Mouse (Mus musculus) limb, embryonic 14.5 days (tissue): Measurements from ENCODE around the gene Col20a1. TPM values are rescaled to one million over a fixed set of nuclear protein-coding genes. Genes with fewer than 3 reads are reported as not detected.

ENCODE experiments used
- ATAC-seq: fragments of 200-750 bp; cut with Nextera tagmentation; 2 replicates; pipeline ENCODE4 v1.8.0; 2017; ENCODE audit warnings: low read depth, moderate number of reproducible peaks, moderate TSS enrichment; ENCODE audit not compliant: low FRiP score
- DNase-seq: peaks from one replicate; pipeline ENCODE4 v3.0.0-alpha.2; 2015; ENCODE audit warnings: low spot score
- H3K27ac ChIP-seq: fragments of 300-500 bp; sonication (generic); replicated peaks from 2 replicates; pipeline ENCODE4 v1.5.1; 2014; ENCODE audit warnings: low read depth, mild to moderate bottlenecking, low read length, moderate library complexity, mixed read lengths
- H3K27me3 ChIP-seq: fragments of 300-500 bp; sonication (generic); 2 replicates; pipeline ENCODE4 v1.6.1; 2014; ENCODE audit warnings: low read length, mixed read lengths; ENCODE audit not compliant: control insufficient read depth, insufficient read depth
- H3K36me3 ChIP-seq: fragments of 300-500 bp; sonication (generic); 2 replicates; pipeline ENCODE4 v1.6.1; 2014; ENCODE audit warnings: mild to moderate bottlenecking, low read length, moderate library complexity, mixed read lengths; ENCODE audit not compliant: control insufficient read depth, insufficient read depth
- H3K4me1 ChIP-seq: fragments of 300-500 bp; sonication (generic); 2 replicates; pipeline ENCODE4 v1.6.1; 2014; ENCODE audit warnings: antibody characterized with exemption, low read length, mixed read lengths; ENCODE audit not compliant: control insufficient read depth, insufficient read depth
- H3K4me2 ChIP-seq: fragments of 300-500 bp; sonication (generic); replicated peaks from 2 replicates; pipeline ENCODE4 v1.6.1; 2014; ENCODE audit warnings: low read depth, mild to moderate bottlenecking, low read length, moderate library complexity; ENCODE audit not compliant: severe bottlenecking
- H3K4me3 ChIP-seq: fragments of 300-500 bp; sonication (generic); replicated peaks from 2 replicates; pipeline ENCODE4 v1.5.1; 2014; ENCODE audit warnings: low read length
- H3K9ac ChIP-seq: fragments of 300-500 bp; sonication (generic); 2 replicates; pipeline ENCODE4 v1.6.1; 2014; ENCODE audit warnings: mild to moderate bottlenecking, low read depth, low read length, moderate library complexity; ENCODE audit not compliant: severe bottlenecking
- H3K9me3 ChIP-seq: fragments of 300-500 bp; sonication (generic); 2 replicates; pipeline ENCODE4 v1.6.1; 2016; ENCODE audit warnings: low read length; ENCODE audit not compliant: control insufficient read depth
- POLR2A ChIP-seq: fragments of 200-500 bp; IDR thresholded peaks from 2 replicates; pipeline ENCODE4 v1.8.0; 2012; ENCODE audit warnings: inconsistent platforms, mild to moderate bottlenecking, moderate library complexity, borderline replicate concordance; ENCODE audit not compliant: insufficient read depth, insufficient read length; ENCODE audit errors: extremely low read depth
- WGBS: fragments of 180-500 bp; shearing (Covaris S2); extraction: QIAGEN DNeasy Blood & Tissue Kit; methylation state at CpG from one replicate; pipeline ENCODE4 v1.1.7; 2014; 5-methylcytosine and 5-hydroxymethylcytosine counted together
- polyA plus RNA-seq, 2 experiments: library from polyadenylated mRNA; depleted of rRNA in 1 of 2; stranded (reverse) in 1 of 2; unstranded in 1 of 2; fragments of >200 nt; fragmentation: Nextera tagmentation in 1 of 2; extraction: Ambion mirVana in 1 of 2; gene quantifications; 2 replicates each; pipeline versions ENCODE4 v1.2.1 to v1.2.3; 2012 to 2014

Gene Col20a1
- polyA plus RNA-seq, 2 experiments = 2.8 to 5.7 TPM

- Histone ChIP-seq H3K9me3 (no peaks in the 10 kb centered on the region), H3K4me1 (no peaks in the 10 kb centered on the region), H3K27ac (no peak overlapping the region), H3K36me3 (no peaks in the 10 kb centered on the region), H3K4me2 (no peak overlapping the region), H3K9ac (no peak overlapping the region), H3K4me3 (no peak overlapping the region), H3K27me3 (no peaks in the 10 kb centered on the region)
- no peak for ATAC-seq
- WGBS = 69% methylated on average over 2 of the region's 2 CpGs
- no peak for DNase-seq
- TF ChIP-seq POLR2A = no peak
Observed at GRCm38 (mm10) chr2:180994360-180994759, 8.0 kb downstream of the Col20a1 start.

- Histone ChIP-seq H3K27ac (no peak overlapping the region), H3K4me3 (no peak overlapping the region), H3K4me2 (no peak overlapping the region), H3K27me3 (no peaks in the 10 kb centered on the region), H3K4me1 (no peaks in the 10 kb centered on the region), H3K9me3 (no peaks in the 10 kb centered on the region), H3K9ac (no peak overlapping the region), H3K36me3 (no peaks in the 10 kb centered on the region)
- ATAC-seq (no peak), DNase-seq (no peak)
- no peak for TF ChIP-seq POLR2A
- 77% methylated on average over 4 of the region's 4 CpGs for WGBS
Observed at GRCm38 (mm10) chr2:180995457-180995856, 9.1 kb downstream of the Col20a1 start.

GRCm38 (mm10) chr2:180996436-180996835 is 10.1 kb downstream of the Col20a1 start:
- Histone ChIP-seq H3K9me3 (no peaks in the 10 kb centered on the region), H3K27ac (no peak overlapping the region), H3K4me3 (no peak overlapping the region), H3K4me2 (no peak overlapping the region), H3K9ac (no peak overlapping the region), H3K4me1 (no peaks in the 10 kb centered on the region), H3K27me3 (no peaks in the 10 kb centered on the region), H3K36me3 (no peaks in the 10 kb centered on the region)
- peak; percentile 39; the same call in 1 of the 2 replicates for ATAC-seq
- 19% methylated on average over 5 of the region's 5 CpGs for WGBS
- DNase-seq = peak; percentile 58
- TF ChIP-seq POLR2A = no peak

GRCm38 (mm10) chr2:180996905-180997304 is 10.6 kb downstream of the Col20a1 start:
- no peak overlapping the region for H3K4me3 ChIP-seq
- 68% methylated on average over 3 of the region's 3 CpGs for WGBS

GRCm38 (mm10) chr2:181007054-181007453 is 20.7 kb downstream of the Col20a1 start:
- Histone ChIP-seq H3K36me3 (no peaks in the 10 kb centered on the region), H3K9me3 (no peaks in the 10 kb centered on the region), H3K27me3 (no peaks in the 10 kb centered on the region), H3K4me1 (no peaks in the 10 kb centered on the region), H3K4me3 (no peak overlapping the region), H3K27ac (no peak overlapping the region), H3K4me2 (no peak overlapping the region), H3K9ac (no peak overlapping the region)
- no peak for TF ChIP-seq POLR2A
- WGBS = 40% methylated on average over 4 of the region's 4 CpGs
- DNase-seq = no peak
- ATAC-seq = no peak

More at GRCm38 (mm10) chr2:180996905-180997304, 10.6 kb downstream of the Col20a1 start:
- Histone ChIP-seq H3K27ac (no peak overlapping the region), H3K9ac (no peak overlapping the region), H3K9me3 (no peaks in the 10 kb centered on the region), H3K4me2 (no peak overlapping the region), H3K36me3 (no peaks in the 10 kb centered on the region), H3K4me1 (no peaks in the 10 kb centered on the region), H3K27me3 (no peaks in the 10 kb centered on the region)
- DNase-seq (no peak), ATAC-seq (no peak)
- TF ChIP-seq POLR2A = no peak

GRCm38 (mm10) chr2:181008339-181008738 is 22.0 kb downstream of the Col20a1 start:
- Histone ChIP-seq H3K36me3 (no peaks in the 10 kb centered on the region), H3K4me3 (no peak overlapping the region), H3K27ac (no peak overlapping the region), H3K9me3 (no peaks in the 10 kb centered on the region), H3K4me1 (no peaks in the 10 kb centered on the region), H3K4me2 (no peak overlapping the region), H3K27me3 (no peaks in the 10 kb centered on the region), H3K9ac (no peak overlapping the region)
- no peak for TF ChIP-seq POLR2A
- ATAC-seq = no peak
- DNase-seq = no peak
- 74% methylated on average over 5 of the region's 5 CpGs for WGBS
